Mouse (Mus musculus) ES-Bruce4 (cell line): ENCODE results near the gene Ccn1. TPM values are rescaled to one million over a fixed set of nuclear protein-coding genes. Genes with fewer than 3 reads are reported as not detected.

ENCODE experiments used
- H3K27ac ChIP-seq: 2 replicates; pipeline ENCODE4 v1.5.1; 2012; ENCODE audit warnings: low read length, inconsistent platforms; ENCODE audit not compliant: insufficient read depth
- H3K27me3 ChIP-seq: 2 replicates; pipeline ENCODE4 v1.6.1; 2012; ENCODE audit warnings: mild to moderate bottlenecking, low read length, inconsistent platforms; ENCODE audit not compliant: control insufficient read depth, poor library complexity, insufficient read depth, severe bottlenecking
- H3K36me3 ChIP-seq: 2 replicates; pipeline ENCODE4 v1.6.1; 2012; ENCODE audit warnings: inconsistent platforms, mild to moderate bottlenecking, low read length, moderate library complexity; ENCODE audit not compliant: control insufficient read depth, poor library complexity, insufficient read depth, severe bottlenecking
- H3K4me1 ChIP-seq: one replicate; pipeline ENCODE4 v1.8.1; 2011; ENCODE audit warnings: low read length; ENCODE audit not compliant: control insufficient read depth, insufficient read depth
- H3K4me3 ChIP-seq: 2 replicates; pipeline ENCODE4 v1.5.1; 2011; ENCODE audit warnings: low read depth, mild to moderate bottlenecking, low read length
- H3K9ac ChIP-seq: 2 replicates; pipeline ENCODE4 v1.6.1; 2012; ENCODE audit warnings: low read depth, mild to moderate bottlenecking, inconsistent platforms; ENCODE audit not compliant: poor library complexity, severe bottlenecking
- H3K9me3 ChIP-seq: replicated peaks from 2 replicates; pipeline ENCODE4 v1.6.1; 2012; ENCODE audit warnings: mild to moderate bottlenecking, low read length, inconsistent platforms; ENCODE audit not compliant: control insufficient read depth, poor library complexity, insufficient read depth, severe bottlenecking
- CTCF ChIP-seq: IDR thresholded peaks from one replicate; pipeline ENCODE4 v1.8.1; 2011; ENCODE audit warnings: low read depth, low read length
- EP300 ChIP-seq: IDR thresholded peaks from 2 replicates; pipeline ENCODE4 v1.6.1; 2011; ENCODE audit warnings: low read depth, low read length; ENCODE audit not compliant: insufficient read depth
- POLR2A ChIP-seq: IDR thresholded peaks from one replicate; pipeline ENCODE4 v1.8.1; 2011; ENCODE audit warnings: low read length; ENCODE audit not compliant: insufficient read depth
- polyA plus RNA-seq: library from polyadenylated mRNA; stranded (reverse); fragments of >200 nt; gene quantifications from 2 replicates; pipeline ENCODE4 v1.2.4, GENCODE M21; 2011; ENCODE audit warnings: low read depth; ENCODE audit not compliant: missing spikeins, insufficient read depth, insufficient read length

The Ccn1 gene
- polyA plus RNA-seq, 1 experiment, result 204 TPM

DNA sequence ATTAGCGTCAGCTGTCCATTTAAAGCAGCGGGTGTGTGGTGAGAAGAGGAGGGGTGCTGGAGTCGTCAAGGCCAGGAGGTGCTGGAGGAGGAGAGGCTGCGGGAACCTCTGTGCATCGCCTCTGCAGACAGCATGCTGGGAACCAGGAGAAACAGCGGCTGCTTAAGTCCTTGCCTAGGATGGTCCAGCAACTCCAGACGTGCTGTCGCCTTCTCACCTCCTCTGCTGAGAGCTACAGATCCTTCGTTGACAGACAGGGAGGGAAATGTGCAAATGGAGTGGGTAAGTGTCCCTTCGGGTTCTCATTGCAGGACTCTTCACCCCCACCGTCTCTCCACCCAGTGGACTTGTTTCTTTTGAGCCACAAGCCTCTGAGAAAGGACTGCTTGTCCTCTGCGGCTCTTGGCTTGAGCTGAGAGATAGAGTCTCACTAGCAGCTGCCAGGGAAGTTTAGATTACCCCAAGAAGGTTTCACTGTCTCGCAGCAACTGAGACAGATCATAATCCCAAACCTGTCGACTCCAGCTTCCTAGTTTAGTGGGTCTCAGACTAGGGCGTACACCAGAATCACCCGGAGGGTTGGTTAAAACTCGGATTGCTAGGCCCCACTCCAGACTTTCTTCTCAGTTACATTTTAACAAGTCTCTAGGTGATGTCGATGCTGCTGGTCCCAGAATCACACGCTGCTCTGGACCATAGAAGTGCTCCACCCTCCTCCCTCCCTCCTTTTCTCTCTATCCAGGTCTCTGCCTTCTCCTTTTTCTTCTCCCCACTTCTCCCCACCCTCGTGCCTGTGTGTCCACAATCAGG lies 2.7 kb upstream of the Ccn1 start:
- H3K27me3 ChIP-seq, result no peaks in the 10 kb centered on the region
- peaks cover 4% of the 10 kb centered on the region; the same call in 1 of the 2 replicates for H3K36me3 ChIP-seq
- H3K9me3 ChIP-seq, result no peaks in the 10 kb centered on the region
- H3K4me3 ChIP-seq, result peak overlapping the region; percentile 44
- peaks cover 3% of the 10 kb centered on the region for H3K4me1 ChIP-seq
- H3K9ac ChIP-seq, result peak overlapping the region; percentile 63
- H3K27ac ChIP-seq, result no peak overlapping the region
- no peak for TF ChIP-seq CTCF
- TF ChIP-seq POLR2A, result no peak
- TF ChIP-seq EP300, result no peak

GRCm38 (mm10) chr3:145651978-145652321 lies 2.2 kb upstream of the Ccn1 start:
- Histone ChIP-seq H3K4me3 (peak overlapping the region; percentile 44; the same call in 1 of the 2 replicates), H3K9ac (no peak overlapping the region), H3K4me1 (peaks cover 3% of the 10 kb centered on the region), H3K9me3 (no peaks in the 10 kb centered on the region), H3K36me3 (peaks cover 10% of the 10 kb centered on the region), H3K27ac (no peak overlapping the region), H3K27me3 (no peaks in the 10 kb centered on the region)
- TF ChIP-seq CTCF, result no peak
- TF ChIP-seq POLR2A, result no peak
- TF ChIP-seq EP300, result no peak

- peaks cover 3% of the 10 kb centered on the region for H3K4me1 ChIP-seq
- peak overlapping the region; percentile 94 for H3K9ac ChIP-seq
- peak overlapping the region; percentile 27 for H3K4me3 ChIP-seq
- TF ChIP-seq EP300, result peak; percentile 63; the same call in 1 of the 2 replicates
- no peak for TF ChIP-seq POLR2A
- peak overlapping the region; percentile 22; the same call in 1 of the 2 replicates for H3K27ac ChIP-seq
- peaks cover 10% of the 10 kb centered on the region for H3K36me3 ChIP-seq
- H3K9me3 ChIP-seq, result no peaks in the 10 kb centered on the region
- H3K27me3 ChIP-seq, result no peaks in the 10 kb centered on the region
Measured at GRCm38 (mm10) chr3:145651029-145651977, 1.5 kb upstream of the Ccn1 start.

DNA sequence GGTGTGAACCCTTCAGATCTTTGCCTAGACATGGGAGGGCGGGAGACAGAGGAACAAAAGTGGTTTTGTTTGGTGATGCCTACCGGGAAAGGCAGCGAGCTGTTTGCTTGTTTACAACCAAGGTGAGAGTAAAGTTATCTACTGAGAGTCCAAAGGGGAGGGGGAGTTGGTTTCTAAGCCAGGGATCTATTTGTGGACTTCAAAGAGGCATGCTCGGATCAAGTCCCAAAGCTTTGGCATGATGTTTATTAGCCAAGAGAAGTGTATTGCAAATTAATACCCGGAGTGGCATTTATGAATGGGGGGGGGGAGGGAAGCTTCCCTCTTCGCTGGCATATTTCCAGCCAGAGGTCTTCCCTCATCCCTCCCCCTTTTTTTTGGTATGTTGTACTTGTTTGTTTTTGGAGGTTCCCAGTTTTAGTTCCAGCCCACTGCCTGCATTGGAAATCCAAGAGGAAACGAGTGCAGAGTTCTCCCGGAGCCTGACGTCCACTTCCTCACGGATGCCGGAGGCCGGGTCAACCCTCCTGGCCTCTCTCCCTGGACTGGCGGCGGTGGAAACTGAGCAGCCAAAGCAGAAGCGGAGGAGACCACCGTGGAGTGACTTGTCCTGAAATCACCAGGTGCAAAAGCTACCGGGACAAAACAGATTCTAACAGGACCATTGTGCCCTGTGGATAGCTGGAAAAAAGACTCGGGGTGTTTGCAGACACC lies 674 bp upstream of the Ccn1 start:
- Histone ChIP-seq H3K4me3 (peak overlapping the region; percentile 86), H3K36me3 (peaks cover 10% of the 10 kb centered on the region), H3K9ac (peak overlapping the region; percentile 94), H3K27ac (peak overlapping the region; percentile 39; the same call in 1 of the 2 replicates), H3K9me3 (no peaks in the 10 kb centered on the region), H3K4me1 (peaks cover 3% of the 10 kb centered on the region), H3K27me3 (no peaks in the 10 kb centered on the region)
- no peak for TF ChIP-seq POLR2A
- no peak for TF ChIP-seq EP300
- TF ChIP-seq CTCF, result no peak

GRCm38 (mm10) chr3:145648991-145649851 lies 560 bp downstream of the Ccn1 start:
- Histone ChIP-seq H3K36me3 (peaks cover 10% of the 10 kb centered on the region), H3K27ac (no peak overlapping the region), H3K27me3 (no peaks in the 10 kb centered on the region), H3K4me3 (peak overlapping the region; percentile 86), H3K4me1 (peaks cover 3% of the 10 kb centered on the region), H3K9me3 (no peaks in the 10 kb centered on the region), H3K9ac (peak overlapping the region; percentile 94)
- no peak for TF ChIP-seq CTCF
- TF ChIP-seq POLR2A, result no peak
- no peak for TF ChIP-seq EP300
